Mouse (Mus musculus): ENCODE data around the gene Cnnm4. TPM values are rescaled to one million over a fixed set of nuclear protein-coding genes. Genes with fewer than 3 reads are reported as not detected.

Gene Cnnm4
- total and polyA plus RNA-seq, 2 experiments, result 2.3 to 2.7 TPM

DNA sequence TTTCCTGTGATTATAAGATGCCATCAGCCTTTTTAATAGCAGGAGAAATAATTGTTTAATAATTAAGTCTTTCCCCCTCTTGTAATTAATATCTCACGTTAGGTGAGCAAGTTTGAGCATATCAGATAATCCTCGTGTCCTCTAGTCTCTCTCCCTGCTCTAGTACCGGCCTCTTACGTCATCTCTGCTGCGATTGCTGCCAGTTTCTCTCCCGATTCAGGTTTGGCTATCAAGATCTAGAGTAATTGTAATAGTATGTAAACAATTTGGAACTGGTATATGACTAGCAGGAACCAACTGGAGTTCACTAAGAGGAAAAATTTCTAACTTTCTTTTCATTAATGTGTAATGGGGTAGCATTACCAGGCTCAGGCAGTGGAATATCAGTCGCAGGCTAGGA lies 13.7 kb downstream of the Cnnm4 start:
- 35% methylated on average over 7 of the region's 7 CpGs for WGBS

GRCm38 (mm10) chr1:36487111-36487510 lies 15.7 kb downstream of the Cnnm4 start:
- Histone ChIP-seq H3K9ac (ENCODE audit: low read depth, low read length) (no peak overlapping the region), H3K4me3 (ENCODE audit: insufficient read depth, low read depth, low read length) (no peak overlapping the region), H3K36me3 (ENCODE audit: control insufficient read depth, insufficient read depth, low read length) (no peaks in the 10 kb centered on the region), H3K79me2 (ENCODE audit: control insufficient read depth, insufficient read depth, low read length) (0 out of 2 replicates have a peak, but pooled peaks cover 4% of the 10 kb centered on the region), H3K27me3 (ENCODE audit: control insufficient read depth, insufficient read depth, low read length) (no peaks in the 10 kb centered on the region), H3K27ac (replicated peaks; ENCODE audit: insufficient read depth, low read depth, low read length) (no peak overlapping the region), H3K4me1 (ENCODE audit: control insufficient read depth, insufficient read depth, low read length) (no peaks in the 10 kb centered on the region)
- no peak for DNase-seq (ENCODE audit: extremely low read depth, low read depth, low spot score)
- TF ChIP-seq CTCF (IDR thresholded peaks at IDR 0.05; ENCODE audit: low read depth, low read length) (no peak), POLR2A (IDR thresholded peaks at IDR 0.05; ENCODE audit: extremely low read depth, insufficient read depth, low read length) (no peak)
- WGBS, result 92% methylated on average over 9 of the region's 9 CpGs

More for the DNA sequence above, 13.7 kb downstream of the Cnnm4 start:
- 0 out of 2 replicates have a peak, but pooled peaks cover 4% of the 10 kb centered on the region for H3K79me2 ChIP-seq (ENCODE audit: control insufficient read depth, insufficient read depth, low read length)
- no peaks in the 10 kb centered on the region for H3K27me3 ChIP-seq (ENCODE audit: control insufficient read depth, insufficient read depth, low read length)
- H3K4me3 ChIP-seq (ENCODE audit: insufficient read depth, low read depth, low read length), result no peak overlapping the region
- no peaks in the 10 kb centered on the region for H3K36me3 ChIP-seq (ENCODE audit: control insufficient read depth, insufficient read depth, low read length)
- no peaks in the 10 kb centered on the region for H3K4me1 ChIP-seq (ENCODE audit: control insufficient read depth, insufficient read depth, low read length)
- no peak overlapping the region for H3K27ac ChIP-seq (replicated peaks; ENCODE audit: insufficient read depth, low read depth, low read length)
- H3K9ac ChIP-seq (ENCODE audit: low read depth, low read length), result no peak overlapping the region
- TF ChIP-seq POLR2A (IDR thresholded peaks at IDR 0.05; ENCODE audit: extremely low read depth, insufficient read depth, low read length), result no peak
- TF ChIP-seq CTCF (IDR thresholded peaks at IDR 0.05; ENCODE audit: low read depth, low read length), result no peak
- DNase-seq (ENCODE audit: extremely low read depth, low read depth, low spot score), result peak; percentile 59

DNA sequence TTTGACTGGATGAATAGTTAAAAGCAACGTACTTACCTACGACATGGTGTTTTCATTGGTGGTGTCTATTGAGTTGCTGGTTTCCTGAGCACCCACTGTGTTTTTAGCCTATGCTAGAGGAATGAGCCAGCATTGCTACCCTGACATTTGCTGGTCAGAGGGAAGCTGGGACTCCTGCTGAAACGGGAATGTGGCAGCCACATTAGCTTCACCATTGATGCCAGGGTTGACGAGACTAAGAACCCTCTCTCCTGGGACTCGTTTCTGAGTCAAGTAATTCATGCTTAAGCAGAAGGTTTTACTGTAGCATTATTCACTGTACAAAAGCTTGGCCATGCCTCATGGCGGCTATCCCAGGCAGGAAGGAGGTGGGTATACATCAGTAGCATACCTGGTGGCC lies 18.2 kb downstream of the Cnnm4 start:
- H3K27ac ChIP-seq (replicated peaks; ENCODE audit: insufficient read depth, low read depth, low read length), result no peak overlapping the region
- H3K79me2 ChIP-seq (ENCODE audit: control insufficient read depth, insufficient read depth, low read length), result 0 out of 2 replicates have a peak, but pooled peaks cover 4% of the 10 kb centered on the region
- no peaks in the 10 kb centered on the region for H3K27me3 ChIP-seq (ENCODE audit: control insufficient read depth, insufficient read depth, low read length)
- WGBS, result 92% methylated on average over 6 of the region's 6 CpGs
- DNase-seq (ENCODE audit: extremely low read depth, low read depth, low spot score), result no peak
- no peak overlapping the region for H3K9ac ChIP-seq (ENCODE audit: low read depth, low read length)
- no peaks in the 10 kb centered on the region for H3K4me1 ChIP-seq (ENCODE audit: control insufficient read depth, insufficient read depth, low read length)
- TF ChIP-seq CTCF (IDR thresholded peaks at IDR 0.05; ENCODE audit: low read depth, low read length), result no peak
- TF ChIP-seq POLR2A (IDR thresholded peaks at IDR 0.05; ENCODE audit: extremely low read depth, insufficient read depth, low read length), result no peak
- H3K4me3 ChIP-seq (ENCODE audit: insufficient read depth, low read depth, low read length), result no peak overlapping the region
- H3K36me3 ChIP-seq (ENCODE audit: control insufficient read depth, insufficient read depth, low read length), result no peaks in the 10 kb centered on the region

DNA sequence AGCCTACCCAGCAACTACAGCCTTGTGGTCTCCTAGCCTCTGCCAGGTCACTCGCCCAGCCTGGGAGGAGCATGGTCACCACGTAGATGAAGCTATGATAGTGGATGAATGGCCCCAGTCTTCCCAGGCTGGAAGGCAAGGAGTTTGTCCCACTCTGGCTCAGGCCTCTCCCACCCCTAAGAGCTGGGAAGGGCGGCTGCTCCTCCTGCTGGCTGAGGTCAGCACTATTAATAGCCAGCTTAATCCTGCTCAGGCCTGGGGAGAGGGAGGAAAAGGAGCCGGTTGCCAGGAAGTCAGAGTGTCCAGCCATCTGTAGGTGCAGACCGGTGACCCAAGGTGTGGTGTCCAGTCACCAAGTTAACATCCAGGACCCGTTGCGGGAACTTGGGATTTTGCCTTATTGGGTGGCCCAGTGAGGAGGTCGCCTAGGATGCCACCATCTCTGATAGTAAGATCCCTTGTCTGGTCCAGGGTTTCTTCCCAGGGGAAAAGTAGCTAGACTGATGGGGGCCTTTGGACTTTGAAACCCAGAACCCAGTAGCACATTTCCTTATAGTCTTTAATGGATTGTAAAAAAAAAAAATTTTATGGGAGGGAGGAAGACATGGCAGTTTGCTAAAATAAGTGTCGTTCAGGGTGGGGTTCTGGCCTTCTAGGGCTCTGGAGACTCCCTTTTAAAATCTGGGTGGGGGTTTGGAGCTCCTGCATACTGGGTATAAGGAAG lies 21.2 kb downstream of the Cnnm4 start:
- no peaks in the 10 kb centered on the region for H3K4me1 ChIP-seq (ENCODE audit: control insufficient read depth, insufficient read depth, low read length)
- DNase-seq (ENCODE audit: extremely low read depth, low read depth, low spot score), result no peak
- H3K27me3 ChIP-seq (ENCODE audit: control insufficient read depth, insufficient read depth, low read length), result no peaks in the 10 kb centered on the region
- H3K79me2 ChIP-seq (ENCODE audit: control insufficient read depth, insufficient read depth, low read length), result no peaks in the 10 kb centered on the region
- H3K27ac ChIP-seq (replicated peaks; ENCODE audit: insufficient read depth, low read depth, low read length), result no peak overlapping the region
- WGBS, result 79% methylated on average over 9 of the region's 9 CpGs
- H3K9ac ChIP-seq (ENCODE audit: low read depth, low read length), result no peak overlapping the region
- no peaks in the 10 kb centered on the region for H3K36me3 ChIP-seq (ENCODE audit: control insufficient read depth, insufficient read depth, low read length)
- H3K4me3 ChIP-seq (ENCODE audit: insufficient read depth, low read depth, low read length), result no peak overlapping the region
- TF ChIP-seq CTCF (IDR thresholded peaks at IDR 0.05; ENCODE audit: low read depth, low read length) (peak; percentile 49), POLR2A (IDR thresholded peaks at IDR 0.05; ENCODE audit: extremely low read depth, insufficient read depth, low read length) (no peak)

DNA sequence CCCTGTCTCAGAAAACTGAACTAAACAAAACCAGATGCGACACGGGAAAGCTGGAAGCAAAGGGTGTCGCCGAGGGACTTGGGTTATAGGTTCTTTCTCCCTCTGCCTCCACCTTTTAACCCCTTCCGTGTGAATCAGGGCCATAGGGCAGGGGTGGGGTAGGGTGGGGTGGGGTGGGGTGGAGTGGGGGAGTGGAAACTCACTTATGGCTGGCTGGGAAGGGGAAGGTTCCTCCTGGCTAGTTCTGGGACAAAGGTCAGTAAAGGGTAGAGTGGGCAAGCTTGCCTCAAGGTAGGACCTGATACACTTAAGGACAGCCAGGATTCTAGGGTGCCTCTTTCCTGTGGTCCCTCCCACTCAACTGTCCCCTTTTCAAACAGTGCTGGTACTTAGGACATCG lies 21.9 kb downstream of the Cnnm4 start:
- Histone ChIP-seq H3K27me3 (ENCODE audit: control insufficient read depth, insufficient read depth, low read length) (no peaks in the 10 kb centered on the region), H3K27ac (replicated peaks; ENCODE audit: insufficient read depth, low read depth, low read length) (no peak overlapping the region), H3K36me3 (ENCODE audit: control insufficient read depth, insufficient read depth, low read length) (no peaks in the 10 kb centered on the region), H3K4me1 (ENCODE audit: control insufficient read depth, insufficient read depth, low read length) (no peaks in the 10 kb centered on the region), H3K9ac (ENCODE audit: low read depth, low read length) (no peak overlapping the region), H3K4me3 (ENCODE audit: insufficient read depth, low read depth, low read length) (no peak overlapping the region), H3K79me2 (ENCODE audit: control insufficient read depth, insufficient read depth, low read length) (no peaks in the 10 kb centered on the region)
- no peak for DNase-seq (ENCODE audit: extremely low read depth, low read depth, low spot score)
- WGBS, result 87% methylated on average over 6 of the region's 6 CpGs
- TF ChIP-seq CTCF (IDR thresholded peaks at IDR 0.05; ENCODE audit: low read depth, low read length), result no peak
- TF ChIP-seq POLR2A (IDR thresholded peaks at IDR 0.05; ENCODE audit: extremely low read depth, insufficient read depth, low read length), result no peak

GRCm38 (mm10) chr1:36496719-36497118 lies 25.3 kb downstream of the Cnnm4 start:
- DNase-seq (ENCODE audit: extremely low read depth, low read depth, low spot score), result peak; percentile 52
- Histone ChIP-seq H3K4me3 (ENCODE audit: insufficient read depth, low read depth, low read length) (no peak overlapping the region), H3K27ac (replicated peaks; ENCODE audit: insufficient read depth, low read depth, low read length) (no peak overlapping the region), H3K9ac (ENCODE audit: low read depth, low read length) (no peak overlapping the region), H3K4me1 (ENCODE audit: control insufficient read depth, insufficient read depth, low read length) (no peaks in the 10 kb centered on the region), H3K36me3 (ENCODE audit: control insufficient read depth, insufficient read depth, low read length) (no peaks in the 10 kb centered on the region), H3K27me3 (ENCODE audit: control insufficient read depth, insufficient read depth, low read length) (no peaks in the 10 kb centered on the region), H3K79me2 (ENCODE audit: control insufficient read depth, insufficient read depth, low read length) (no peaks in the 10 kb centered on the region)
- no peak for TF ChIP-seq POLR2A (IDR thresholded peaks at IDR 0.05; ENCODE audit: extremely low read depth, insufficient read depth, low read length)
- TF ChIP-seq CTCF (IDR thresholded peaks at IDR 0.05; ENCODE audit: low read depth, low read length), result peak; percentile 30; the same call in 1 of the 2 replicates
- WGBS, result 29% methylated on average over 2 of the region's 2 CpGs

Data from liver, adult 2 months (tissue).